In genomic region chr13:20353862-20354603, GRCm38 (mm10) we compare ENCODE assay signal across 10 mouse cellular contexts.
DNase-seq lines count a peak whose midpoint lies in the region; ATAC-seq lines count a peak whose summit lies in the region.
"Had no signal": no experiment of that assay in that cellular context is flagged by ENCODE, and none has a peak within 500 bp of the region (broad histone marks: within the 10 kb centered on the region; RNA-seq: fewer than 3 reads in every experiment).

No protein-coding gene starts in this region.

- no peak overlapping the region for H3K9ac ChIP-seq in neural tube, embryonic 12.5 days
- H3K9ac ChIP-seq in forebrain, embryonic 16.5 days (replicated peaks; ENCODE audit: low read depth, low read length): peak overlapping the region; percentile 26; the same call in 1 of the 2 replicates

- no peaks in the 10 kb centered on the region for H3K9me3 ChIP-seq in neural tube, embryonic 12.5 days
- no peaks in the 10 kb centered on the region for H3K9me3 ChIP-seq in forebrain, embryonic 16.5 days (ENCODE audit: control insufficient read depth, low read length)

- 43% methylated on average over 10 of the region's 10 CpGs for WGBS in neural tube, embryonic 12.5 days
- 5% methylated on average over 10 of the region's 10 CpGs for WGBS in forebrain, embryonic 16.5 days

- H3K27me3 ChIP-seq in neural tube, embryonic 12.5 days (replicated peaks): no peaks in the 10 kb centered on the region
- H3K27me3 ChIP-seq in forebrain, embryonic 16.5 days (replicated peaks; ENCODE audit: control insufficient read depth, insufficient read depth, low read length): no peaks in the 10 kb centered on the region

- no peak overlapping the region for H3K27ac ChIP-seq in neural tube, embryonic 12.5 days
- peak overlapping the region; percentile 93 for H3K27ac ChIP-seq in forebrain, embryonic 16.5 days (ENCODE audit: low read length)

- no peak for DNase-seq in neural tube, embryonic 10.5 days (ENCODE audit: extremely low spot score, low spot score)
- peak; percentile 49 to 73 for DNase-seq in left cerebral cortex, adult 9 months (ENCODE audit: low spot score in 2 of 2)
- no peak for DNase-seq in adrenal gland, adult 18-20 months (ENCODE audit: low spot score in 2 of 2)
- DNase-seq in thymus, postnatal 0 days (ENCODE audit: low spot score): no peak
- no peak for DNase-seq in lung, postnatal 25 days (ENCODE audit: low spot score)
- DNase-seq: adrenal gland, postnatal 14 days; thymus, adult 2 months had no signal

- H3K4me1 ChIP-seq in neural tube, embryonic 12.5 days: no peaks in the 10 kb centered on the region; the same call in 1 of the 2 replicates
- peaks cover 28% of the 10 kb centered on the region for H3K4me1 ChIP-seq in forebrain, embryonic 16.5 days (replicated peaks; ENCODE audit: control insufficient read depth, insufficient read depth, low read length)

- no peaks in the 10 kb centered on the region for H3K36me3 ChIP-seq in neural tube, embryonic 12.5 days
- no peaks in the 10 kb centered on the region for H3K36me3 ChIP-seq in forebrain, embryonic 16.5 days (ENCODE audit: control insufficient read depth, insufficient read depth)

- no peak overlapping the region for H3K4me3 ChIP-seq in neural tube, embryonic 12.5 days
- H3K4me3 ChIP-seq in forebrain, embryonic 16.5 days (replicated peaks; ENCODE audit: low read length): no peak overlapping the region
- H3K4me3 ChIP-seq: myocyte had no signal

- H3K4me2 ChIP-seq in neural tube, embryonic 12.5 days (replicated peaks): no peak overlapping the region
- peak overlapping the region; percentile 31 for H3K4me2 ChIP-seq in forebrain, embryonic 16.5 days (ENCODE audit: low read length)

- ATAC-seq in neural tube, embryonic 12.5 days (ENCODE audit: low FRiP score, low read depth): peak; percentile 62; the same call in 1 of the 2 replicates
- peak; percentile 89 for ATAC-seq in forebrain, embryonic 16.5 days

Comparison
In these comparisons a context has a peak if more than half of its experiments do, and no peak if none do; other contexts are left out.
1. DNase-seq: peak in left cerebral cortex, adult 9 months (2 of 2); none in neural tube, embryonic 10.5 days (single experiment), adrenal gland, adult 18-20 months (0 of 2), thymus, postnatal 0 days (single experiment) and lung, postnatal 25 days (single experiment).